Mouse (Mus musculus): ENCODE results near the gene Gsta3.

DNA sequence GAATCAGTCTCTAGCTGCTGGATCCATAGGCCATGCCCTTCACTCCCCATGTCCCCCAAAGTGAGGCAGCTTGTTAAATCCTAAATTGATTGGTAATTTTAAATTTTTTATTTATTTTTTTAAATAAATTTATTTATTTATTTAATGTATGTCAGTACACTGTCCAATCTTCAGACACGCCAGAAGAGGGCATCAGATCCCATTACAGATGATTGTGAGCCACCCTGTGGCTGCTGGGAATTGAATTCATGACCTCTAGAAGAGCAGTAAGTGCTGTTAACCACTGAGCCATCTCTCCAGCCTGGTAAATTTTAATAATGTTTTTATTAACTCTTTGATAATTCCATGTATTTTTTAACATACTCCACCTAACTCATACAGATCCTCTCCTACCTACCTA is 26.4 kb downstream of the Gsta3 start:
- TF ChIP-seq CTCF (IDR thresholded peaks at IDR 0.05; ENCODE audit: borderline replicate concordance, insufficient read depth, low read length), result no peak
- no peak for TF ChIP-seq POLR2A (IDR thresholded peaks at IDR 0.05; ENCODE audit: low read depth, low read length)

Data from embryonic fibroblast, embryonic 13.5 days (primary cell).